Mouse (Mus musculus) forebrain, embryonic 13.5 days (tissue): ENCODE measurements around the gene Psmb11. TPM values are rescaled to one million over a fixed set of nuclear protein-coding genes. Genes with fewer than 3 reads are reported as not detected.

Experiments used
- ATAC-seq: fragments of 200-750 bp; cut with Nextera tagmentation; 2 replicates; pipeline ENCODE4 v1.8.0; 2017
- H3K27ac ChIP-seq: fragments of 300-500 bp; sonication (generic); 2 replicates; pipeline ENCODE4 v1.5.1; 2015; ENCODE audit warnings: inconsistent platforms, mild to moderate bottlenecking, moderate library complexity
- H3K27me3 ChIP-seq: fragments of 300-500 bp; sonication (generic); 2 replicates; pipeline ENCODE4 v1.6.1; 2015; ENCODE audit warnings: mild to moderate bottlenecking, inconsistent platforms
- H3K36me3 ChIP-seq: fragments of 300-500 bp; sonication (generic); 2 replicates; pipeline ENCODE4 v1.6.1; 2015; ENCODE audit warnings: mild to moderate bottlenecking, inconsistent platforms; ENCODE audit not compliant: poor library complexity, severe bottlenecking
- H3K4me1 ChIP-seq: fragments of 300-500 bp; sonication (generic); 2 replicates; pipeline ENCODE4 v1.6.1; 2015; ENCODE audit warnings: inconsistent platforms
- H3K4me2 ChIP-seq: fragments of 300-500 bp; sonication (generic); 2 replicates; pipeline ENCODE4 v1.6.1; 2015; ENCODE audit warnings: inconsistent platforms, mild to moderate bottlenecking, moderate library complexity
- H3K4me3 ChIP-seq: fragments of 300-500 bp; sonication (generic); 2 replicates; pipeline ENCODE4 v1.5.1; 2015; ENCODE audit warnings: mild to moderate bottlenecking, inconsistent platforms
- H3K9ac ChIP-seq: fragments of 300-500 bp; sonication (generic); 2 replicates; pipeline ENCODE4 v1.6.1; 2015; ENCODE audit warnings: mild to moderate bottlenecking, inconsistent platforms
- H3K9me3 ChIP-seq: fragments of 300-500 bp; sonication (generic); replicated peaks from 2 replicates; pipeline ENCODE4 v1.6.1; 2016; ENCODE audit warnings: inconsistent platforms
- WGBS: fragments of 180-500 bp; shearing (Covaris S2); methylation state at CpG from one replicate; pipeline ENCODE4 v1.1.7; 2015; 5-methylcytosine and 5-hydroxymethylcytosine counted together
- polyA plus RNA-seq: library from polyadenylated mRNA; unstranded; fragments of >200 nt; fragmentation: Nextera tagmentation; extraction: Ambion mirVana; gene quantifications from 2 replicates; pipeline ENCODE4 v1.2.1, GENCODE M21; 2015

The Psmb11 gene
- polyA plus RNA-seq: 0.04 TPM in 1 of 2 replicates, not detected in the other

DNA sequence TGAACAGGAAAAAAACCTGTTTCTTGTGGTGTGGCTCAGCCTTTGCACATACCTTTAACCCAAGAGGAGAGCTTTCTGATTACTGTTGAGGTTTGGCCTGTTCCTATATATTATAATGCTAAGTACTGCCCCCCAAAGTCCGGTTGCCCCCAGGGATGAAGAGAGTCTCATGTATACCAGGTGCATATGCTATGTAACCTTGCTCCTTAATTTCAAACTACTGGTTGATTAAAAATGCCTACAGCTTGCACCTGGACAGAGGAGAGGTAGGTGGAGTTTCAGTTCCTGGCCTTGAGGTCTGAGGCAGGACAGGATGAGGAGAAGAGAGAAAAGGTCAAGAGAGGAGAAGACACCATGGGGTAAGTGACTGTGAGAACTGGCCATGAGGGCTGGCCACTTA, at the start of gene Psmb11:
Gene Psmb11 (plus strand): TSS at position 301 of the 400 bp plus-strand sequence.
- 90% methylated on average over 1 of the region's 1 CpGs for WGBS
- Histone ChIP-seq H3K9me3 (no peaks in the 10 kb centered on the region), H3K4me2 (no peak within 1 kb of the TSS), H3K36me3 (peaks cover 3% of the 10 kb centered on the region), H3K4me3 (no peak within 1 kb of the TSS), H3K27ac (no peak within 1 kb of the TSS), H3K4me1 (peaks cover 13% of the 10 kb centered on the region), H3K27me3 (no peaks in the 10 kb centered on the region), H3K9ac (no peak within 1 kb of the TSS)
- no peak for ATAC-seq

- ATAC-seq: no peak
- Histone ChIP-seq H3K9ac (peak overlapping the region; percentile 57), H3K27ac (peak overlapping the region; percentile 81), H3K4me1 (peaks cover 67% of the 10 kb centered on the region), H3K4me2 (peak overlapping the region; percentile 79), H3K9me3 (no peaks in the 10 kb centered on the region), H3K36me3 (peaks cover 41% of the 10 kb centered on the region), H3K27me3 (peaks cover 7% of the 10 kb centered on the region), H3K4me3 (peak overlapping the region; percentile 67)
- WGBS: 29% methylated on average over 4 of the region's 4 CpGs
Observed at GRCm38 (mm10) chr14:54572122-54572521, 49.1 kb upstream of the Psmb11 start.

DNA sequence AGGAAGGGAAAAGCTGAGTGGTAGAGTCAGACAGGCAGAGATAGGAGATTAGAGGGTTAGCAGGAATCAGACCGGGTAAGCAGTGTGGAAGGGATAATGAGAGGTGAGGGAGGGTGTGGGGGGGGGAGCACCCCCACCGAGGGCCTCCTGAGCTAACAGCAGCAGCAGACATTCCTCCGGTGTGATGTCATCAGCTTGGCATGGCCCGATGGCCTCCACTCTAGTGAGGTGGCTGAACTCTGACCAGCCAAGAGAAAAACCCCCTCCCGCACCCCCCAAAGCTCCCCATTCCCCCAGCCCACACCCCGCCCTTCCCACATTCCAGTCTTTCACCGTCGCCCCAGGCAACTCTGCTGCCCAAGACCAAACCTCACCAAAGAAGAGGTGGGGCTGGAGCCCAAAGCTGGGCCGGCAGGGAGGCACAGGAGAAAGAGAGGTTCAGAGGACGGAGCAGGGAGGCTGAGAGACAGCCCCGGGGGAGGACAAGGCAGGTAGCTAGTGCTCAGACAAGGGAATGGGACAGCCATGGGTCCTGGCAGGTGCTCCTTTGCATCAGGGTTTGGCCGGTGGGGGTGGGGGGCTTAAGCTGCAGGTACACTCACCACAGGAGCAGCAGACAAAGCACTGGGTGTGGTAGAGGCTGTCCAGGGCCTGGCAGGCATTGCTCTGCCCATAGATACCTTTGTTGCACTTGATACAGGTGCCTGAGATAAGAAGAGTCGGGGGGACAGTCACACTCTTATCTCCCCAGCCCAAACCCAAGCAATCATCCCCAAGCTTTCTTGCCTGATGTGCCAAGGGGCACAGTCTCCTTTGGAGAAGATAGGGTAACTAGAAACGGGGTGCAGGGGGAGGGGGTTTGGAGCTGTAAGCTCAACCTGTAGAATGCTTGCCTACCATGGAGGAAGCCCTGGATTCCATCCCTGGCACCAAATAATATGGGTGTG, 48.2 kb upstream of the Psmb11 start:
- H3K27ac ChIP-seq: peak overlapping the region; percentile 81
- peak overlapping the region; percentile 91 for H3K9ac ChIP-seq
- no peaks in the 10 kb centered on the region for H3K9me3 ChIP-seq
- 2% methylated on average over 14 of the region's 14 CpGs for WGBS
- peak; percentile 50 for ATAC-seq
- peaks cover 74% of the 10 kb centered on the region for H3K4me1 ChIP-seq
- peak overlapping the region; percentile 67 for H3K4me3 ChIP-seq
- peak overlapping the region; percentile 79 for H3K4me2 ChIP-seq
- peaks cover 33% of the 10 kb centered on the region for H3K36me3 ChIP-seq
- peaks cover 10% of the 10 kb centered on the region for H3K27me3 ChIP-seq

GRCm38 (mm10) chr14:54574253-54574652, 47.0 kb upstream of the Psmb11 start:
- 6% methylated on average over 4 of the region's 4 CpGs for WGBS
- Histone ChIP-seq H3K4me1 (peaks cover 79% of the 10 kb centered on the region), H3K4me2 (peak overlapping the region; percentile 79), H3K9ac (peak overlapping the region; percentile 91), H3K4me3 (peak overlapping the region; percentile 67), H3K27me3 (peaks cover 10% of the 10 kb centered on the region), H3K36me3 (peaks cover 23% of the 10 kb centered on the region), H3K9me3 (no peaks in the 10 kb centered on the region), H3K27ac (peak overlapping the region; percentile 70)
- peak; percentile 6; the same call in 1 of the 2 replicates for ATAC-seq

- Histone ChIP-seq H3K27ac (peak overlapping the region; percentile 70; the same call in 1 of the 2 replicates), H3K36me3 (peaks cover 16% of the 10 kb centered on the region), H3K4me3 (peak overlapping the region; percentile 67), H3K27me3 (peaks cover 10% of the 10 kb centered on the region), H3K9me3 (no peaks in the 10 kb centered on the region), H3K4me2 (peak overlapping the region; percentile 79), H3K9ac (peak overlapping the region; percentile 91), H3K4me1 (peaks cover 71% of the 10 kb centered on the region)
- under 1% methylated on average over 8 of the region's 8 CpGs for WGBS
- ATAC-seq: no peak
Observed at GRCm38 (mm10) chr14:54575031-54575430, 46.2 kb upstream of the Psmb11 start.

DNA sequence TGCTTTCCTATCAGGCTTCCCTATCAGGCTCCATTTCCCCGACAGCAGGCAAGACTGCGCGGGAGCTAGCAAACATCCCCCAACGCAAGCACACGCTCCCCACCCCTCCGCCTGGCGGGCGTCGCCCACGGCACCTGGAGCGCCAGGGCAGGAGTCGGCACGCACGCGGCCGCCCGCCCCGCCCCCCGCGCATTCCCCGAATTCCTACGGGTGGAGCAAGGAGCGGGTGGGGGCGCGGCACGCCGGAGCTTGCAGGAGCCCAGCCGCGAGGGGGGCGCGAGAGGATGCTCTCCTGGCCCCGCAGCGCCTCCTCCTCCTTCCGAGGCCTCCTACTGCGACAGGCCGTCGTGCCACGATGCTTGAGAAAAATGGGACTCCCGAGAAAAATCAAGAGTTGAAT, 45.6 kb upstream of the Psmb11 start:
- H3K9ac ChIP-seq: peak overlapping the region; percentile 91
- 0 out of 2 replicates have a peak, but pooled peaks have one; percentile 1 for ATAC-seq
- H3K36me3 ChIP-seq: peaks cover 11% of the 10 kb centered on the region
- H3K27ac ChIP-seq: no peak overlapping the region
- H3K27me3 ChIP-seq: peaks cover 10% of the 10 kb centered on the region
- peak overlapping the region; percentile 67 for H3K4me3 ChIP-seq
- H3K4me2 ChIP-seq: peak overlapping the region; percentile 79
- peaks cover 68% of the 10 kb centered on the region for H3K4me1 ChIP-seq
- WGBS: 0% methylated on average over 23 of the region's 39 CpGs
- H3K9me3 ChIP-seq: no peaks in the 10 kb centered on the region

GRCm38 (mm10) chr14:54576241-54577088, 44.8 kb upstream of the Psmb11 start:
- H3K9ac ChIP-seq: peak overlapping the region; percentile 91
- peak overlapping the region; percentile 67 for H3K4me3 ChIP-seq
- peaks cover 5% of the 10 kb centered on the region for H3K36me3 ChIP-seq
- H3K9me3 ChIP-seq: no peaks in the 10 kb centered on the region
- WGBS: under 1% methylated on average over 83 of the region's 84 CpGs
- peak overlapping the region; percentile 78 for H3K27ac ChIP-seq
- H3K4me1 ChIP-seq: peaks cover 68% of the 10 kb centered on the region
- ATAC-seq: no peak
- peaks cover 10% of the 10 kb centered on the region for H3K27me3 ChIP-seq
- H3K4me2 ChIP-seq: peak overlapping the region; percentile 79

DNA sequence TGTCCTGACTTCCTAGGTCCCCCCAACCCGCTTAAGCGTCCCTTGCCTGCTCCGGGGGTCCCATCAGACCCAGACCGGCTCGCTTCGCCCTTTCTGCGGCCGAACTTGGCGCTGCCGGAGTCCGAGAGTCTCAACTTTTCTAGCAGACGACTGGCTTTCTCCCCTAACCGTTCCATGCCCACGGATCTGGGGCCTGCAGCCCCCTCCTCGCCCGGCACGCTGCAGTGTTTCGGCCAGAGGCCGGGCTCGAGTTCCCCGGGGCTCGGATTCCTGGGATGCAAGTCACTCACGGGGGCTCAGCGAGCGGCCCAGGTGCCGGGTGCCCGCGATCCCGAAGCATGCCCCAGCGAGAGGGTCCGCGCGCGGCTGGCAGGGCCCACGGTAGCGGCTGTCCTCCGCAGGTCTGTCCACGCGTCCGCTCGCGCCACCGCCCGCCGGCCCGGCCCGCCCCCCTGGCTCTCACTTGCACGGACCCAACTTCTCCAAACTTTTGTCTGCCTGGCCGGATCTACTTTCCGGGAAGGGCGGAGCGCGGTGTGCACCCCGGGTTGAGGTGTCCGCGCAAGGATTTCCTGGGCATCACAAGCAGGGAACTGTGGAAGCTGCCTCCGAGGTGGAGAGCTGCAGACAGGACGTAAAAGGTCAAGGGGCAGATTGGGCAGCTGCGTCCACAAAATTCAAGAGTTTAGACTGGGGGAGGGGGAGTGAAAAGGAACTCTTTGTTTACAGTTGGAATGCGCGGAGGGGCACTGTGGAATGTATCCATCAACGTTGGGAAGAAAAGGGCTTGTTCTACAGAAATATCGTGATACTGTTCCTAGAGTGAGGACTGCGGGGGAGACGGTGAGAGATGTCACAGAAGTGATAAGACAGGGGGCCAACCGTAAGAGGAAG, 43.9 kb upstream of the Psmb11 start, which contains the start of gene Ajuba:
Gene Ajuba (minus strand): TSS at position 470 of the 894 bp plus-strand sequence.
- Histone ChIP-seq H3K36me3 (no peaks in the 10 kb centered on the region), H3K4me2 (peak within 1 kb of the TSS; percentile 79), H3K4me3 (peak within 1 kb of the TSS; percentile 67), H3K4me1 (peaks cover 59% of the 10 kb centered on the region), H3K27ac (peak within 1 kb of the TSS; percentile 78), H3K9me3 (no peaks in the 10 kb centered on the region), H3K27me3 (peaks cover 10% of the 10 kb centered on the region), H3K9ac (peak within 1 kb of the TSS; percentile 91)
- peak; percentile 66 for ATAC-seq
- under 1% methylated on average over 66 of the region's 66 CpGs for WGBS

DNA sequence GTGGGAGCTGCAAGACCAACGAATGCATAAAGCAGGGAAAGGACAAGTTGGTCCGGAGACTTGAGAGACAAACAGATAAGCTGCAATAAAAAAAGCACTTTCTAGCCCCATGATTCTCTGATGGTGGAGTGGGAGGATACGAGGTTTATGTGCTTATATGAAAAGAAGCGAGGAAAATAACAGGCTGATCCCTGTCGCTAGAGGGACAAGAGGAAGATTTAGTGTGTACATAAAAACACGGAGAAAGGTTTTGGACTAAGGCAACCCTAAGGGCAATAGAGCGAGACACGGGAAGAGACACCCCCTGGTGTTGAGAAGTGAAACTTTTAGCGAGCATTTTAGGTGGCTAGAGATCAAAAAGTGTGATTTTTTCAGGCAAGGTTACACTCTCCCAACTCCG, 43.2 kb upstream of the Psmb11 start:
- Histone ChIP-seq H3K27ac (peak overlapping the region; percentile 78), H3K27me3 (peaks cover 10% of the 10 kb centered on the region), H3K4me3 (peak overlapping the region; percentile 67), H3K4me1 (peaks cover 52% of the 10 kb centered on the region), H3K9me3 (no peaks in the 10 kb centered on the region), H3K36me3 (peaks cover 6% of the 10 kb centered on the region), H3K4me2 (peak overlapping the region; percentile 79), H3K9ac (peak overlapping the region; percentile 91)
- 3% methylated on average over 10 of the region's 10 CpGs for WGBS
- peak; percentile 25; the same call in 1 of the 2 replicates for ATAC-seq

- ATAC-seq: no peak
- WGBS: 91% methylated on average over 7 of the region's 7 CpGs
- Histone ChIP-seq H3K36me3 (peaks cover 15% of the 10 kb centered on the region), H3K9ac (0 out of 2 replicates have a peak overlapping the region, but pooled peaks have one; percentile 5), H3K27ac (no peak overlapping the region), H3K27me3 (peaks cover 6% of the 10 kb centered on the region), H3K4me3 (no peak overlapping the region), H3K9me3 (no peaks in the 10 kb centered on the region), H3K4me1 (peaks cover 36% of the 10 kb centered on the region), H3K4me2 (no peak overlapping the region)
Observed at GRCm38 (mm10) chr14:54579638-54580037, 41.6 kb upstream of the Psmb11 start.

DNA sequence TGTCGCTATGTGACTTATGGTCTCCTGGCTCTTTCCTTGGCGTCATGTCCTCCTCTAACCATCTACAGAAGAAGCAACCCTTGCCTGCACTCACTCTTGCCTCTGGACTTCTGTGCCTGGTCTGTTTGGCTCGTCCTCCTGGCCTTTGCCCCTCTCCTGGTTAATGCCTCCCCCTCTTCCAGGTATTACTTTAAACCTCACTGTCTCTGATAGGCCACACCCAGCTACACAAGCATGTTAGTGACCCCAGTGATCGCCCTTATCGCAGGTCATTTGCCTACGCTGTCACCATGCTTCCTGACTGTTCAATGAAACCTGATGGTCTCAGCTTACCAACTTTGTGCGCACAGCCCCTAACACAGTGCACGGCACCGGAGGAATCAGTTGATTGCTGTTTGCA, 38.7 kb upstream of the Psmb11 start:
- Histone ChIP-seq H3K4me3 (no peak overlapping the region), H3K27me3 (no peaks in the 10 kb centered on the region), H3K36me3 (peaks cover 30% of the 10 kb centered on the region), H3K9me3 (no peaks in the 10 kb centered on the region), H3K4me1 (peaks cover 10% of the 10 kb centered on the region), H3K27ac (no peak overlapping the region), H3K4me2 (no peak overlapping the region), H3K9ac (no peak overlapping the region)
- 95% methylated on average over 9 of the region's 9 CpGs for whole genome bisulfite sequencing
- ATAC-seq: no peak
